Mouse (Mus musculus) E14TG2a.4 (cell line): Measurements from ENCODE around the gene Tmem229b.

Experiments used
- H3K27me3 ChIP-seq: 2 replicates; pipeline ENCODE4 v1.6.1; 2014; ENCODE audit warnings: low read length, control low read depth; ENCODE audit not compliant: insufficient read depth
- H3K36me3 ChIP-seq: 2 replicates; pipeline ENCODE4 v1.6.1; 2014; ENCODE audit warnings: low read length, control low read depth; ENCODE audit not compliant: insufficient read depth
- H3K4me1 ChIP-seq: replicated peaks from 2 replicates; pipeline ENCODE4 v1.6.1; 2014; ENCODE audit warnings: low read depth, low read length, control low read depth
- H3K4me3 ChIP-seq: replicated peaks from 2 replicates; pipeline ENCODE4 v1.5.1; 2014; ENCODE audit warnings: mild to moderate bottlenecking, low read length
- H3K9me3 ChIP-seq: 2 replicates; pipeline ENCODE4 v1.6.1; 2014; ENCODE audit warnings: low read length, control low read depth
- CTCF ChIP-seq: conservative IDR thresholded peaks from 2 replicates; pipeline ENCODE4 v1.5.1; 2014; ENCODE audit warnings: low read length
- NANOG ChIP-seq: IDR thresholded peaks from 2 replicates; pipeline ENCODE4 v1.6.1; 2014; ENCODE audit warnings: borderline replicate concordance, low read length, mixed read lengths
- POU5F1 ChIP-seq: IDR thresholded peaks from 2 replicates; pipeline ENCODE4 v1.6.1; 2014; ENCODE audit warnings: low read length, borderline replicate concordance

Gene Tmem229b

GRCm38 (mm10) chr12:78947661-78948060 is 59.8 kb downstream of the Tmem229b start:
- H3K36me3 ChIP-seq, result no peaks in the 10 kb centered on the region
- H3K4me3 ChIP-seq, result no peak overlapping the region
- peaks cover 6% of the 10 kb centered on the region; the same call in 1 of the 2 replicates for H3K27me3 ChIP-seq
- TF ChIP-seq CTCF, result no peak
- no peak for TF ChIP-seq POU5F1
- TF ChIP-seq NANOG, result no peak
- no peaks in the 10 kb centered on the region for H3K9me3 ChIP-seq
- no peaks in the 10 kb centered on the region for H3K4me1 ChIP-seq

GRCm38 (mm10) chr12:78947161-78947560 is 60.3 kb downstream of the Tmem229b start:
- H3K27me3 ChIP-seq, result peaks cover 6% of the 10 kb centered on the region; the same call in 1 of the 2 replicates
- TF ChIP-seq CTCF, result no peak
- TF ChIP-seq NANOG, result no peak
- no peak for TF ChIP-seq POU5F1

GRCm38 (mm10) chr12:78942931-78943330 is 64.5 kb downstream of the Tmem229b start:
- H3K4me3 ChIP-seq, result no peak overlapping the region
- H3K4me1 ChIP-seq, result peaks cover 3% of the 10 kb centered on the region; the same call in 1 of the 2 replicates
- no peaks in the 10 kb centered on the region for H3K9me3 ChIP-seq
- H3K36me3 ChIP-seq, result no peaks in the 10 kb centered on the region
- TF ChIP-seq NANOG, result no peak
- no peak for TF ChIP-seq CTCF
- no peak for TF ChIP-seq POU5F1
- H3K27me3 ChIP-seq, result peaks cover 11% of the 10 kb centered on the region; the same call in 1 of the 2 replicates

More at GRCm38 (mm10) chr12:78947161-78947560, 60.3 kb downstream of the Tmem229b start:
- Histone ChIP-seq H3K9me3 (no peaks in the 10 kb centered on the region), H3K4me1 (no peaks in the 10 kb centered on the region), H3K36me3 (no peaks in the 10 kb centered on the region), H3K4me3 (no peak overlapping the region)

DNA sequence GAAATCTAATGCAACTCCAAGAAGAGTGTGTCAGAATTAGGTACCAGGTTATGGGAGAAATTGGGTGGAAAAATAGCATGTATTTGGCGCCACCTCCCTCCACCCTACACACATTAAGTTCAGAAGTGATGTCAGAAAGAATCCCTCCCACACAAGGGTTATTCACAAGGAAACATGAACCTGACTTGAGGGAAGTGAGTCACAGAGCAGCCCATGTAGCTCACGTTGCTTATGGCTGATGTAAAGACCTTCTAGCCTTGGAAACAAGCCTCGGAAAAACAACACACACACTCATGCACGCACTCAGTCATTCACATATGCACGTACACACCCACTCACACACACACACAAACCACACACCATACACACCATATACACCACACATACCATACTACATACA is 67.3 kb downstream of the Tmem229b start:
- H3K4me1 ChIP-seq, result peaks cover 5% of the 10 kb centered on the region; the same call in 1 of the 2 replicates
- no peak overlapping the region for H3K4me3 ChIP-seq
- 0 out of 2 replicates have a peak, but pooled peaks cover 5% of the 10 kb centered on the region for H3K27me3 ChIP-seq
- H3K36me3 ChIP-seq, result no peaks in the 10 kb centered on the region
- no peak for TF ChIP-seq NANOG
- no peak for TF ChIP-seq CTCF
- TF ChIP-seq POU5F1, result no peak
- no peaks in the 10 kb centered on the region for H3K9me3 ChIP-seq

DNA sequence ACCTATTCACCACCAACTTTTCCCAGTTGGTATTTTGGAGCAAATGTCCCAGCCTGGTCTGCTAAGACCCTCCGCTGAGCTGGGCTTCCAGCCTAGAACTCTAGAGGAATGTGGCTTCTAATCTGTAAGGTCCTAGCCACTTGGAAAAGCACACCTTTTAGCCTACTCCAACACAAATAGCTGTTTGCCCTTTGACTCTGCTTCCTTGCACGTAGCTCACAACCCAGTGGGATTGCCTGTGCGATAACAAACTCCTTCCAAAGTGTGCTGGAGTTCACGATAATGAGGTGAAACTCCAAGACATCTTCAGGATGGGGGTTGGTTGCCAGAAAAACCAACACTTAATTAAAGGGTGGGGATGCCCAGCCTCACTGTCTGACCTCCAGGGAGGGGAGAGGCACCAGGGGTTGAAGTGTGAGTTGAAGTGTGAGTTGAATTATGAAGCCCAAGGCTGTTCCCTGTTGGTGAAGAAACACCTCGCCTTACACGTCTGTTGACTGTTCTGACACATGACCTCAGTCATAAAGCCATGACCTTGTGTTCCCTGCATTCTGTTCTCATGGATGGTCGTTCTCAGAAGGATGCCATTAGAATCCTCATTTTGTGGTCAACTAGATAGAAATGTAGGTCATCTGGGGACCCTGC is 67.9 kb downstream of the Tmem229b start:
- H3K9me3 ChIP-seq, result no peaks in the 10 kb centered on the region
- no peak overlapping the region for H3K4me3 ChIP-seq
- TF ChIP-seq CTCF (no peak), POU5F1 (no peak), NANOG (no peak)
- H3K4me1 ChIP-seq, result peaks cover 5% of the 10 kb centered on the region; the same call in 1 of the 2 replicates
- 0 out of 2 replicates have a peak, but pooled peaks cover 5% of the 10 kb centered on the region for H3K27me3 ChIP-seq
- H3K36me3 ChIP-seq, result no peaks in the 10 kb centered on the region

GRCm38 (mm10) chr12:78936494-78936893 is 70.9 kb downstream of the Tmem229b start:
- Histone ChIP-seq H3K36me3 (no peaks in the 10 kb centered on the region), H3K4me3 (no peak overlapping the region), H3K9me3 (no peaks in the 10 kb centered on the region), H3K27me3 (peaks cover 9% of the 10 kb centered on the region; the same call in 1 of the 2 replicates), H3K4me1 (peaks cover 5% of the 10 kb centered on the region; the same call in 1 of the 2 replicates)
- TF ChIP-seq CTCF, result no peak
- TF ChIP-seq POU5F1, result no peak
- no peak for TF ChIP-seq NANOG

- no peak for TF ChIP-seq POU5F1
- TF ChIP-seq NANOG, result no peak
- no peak for TF ChIP-seq CTCF
- Histone ChIP-seq H3K4me1 (no peaks in the 10 kb centered on the region), H3K36me3 (no peaks in the 10 kb centered on the region), H3K9me3 (no peaks in the 10 kb centered on the region), H3K27me3 (peaks cover 4% of the 10 kb centered on the region; the same call in 1 of the 2 replicates), H3K4me3 (no peak overlapping the region)
These were observed 77.5 kb downstream of the Tmem229b start for GRCm38 (mm10) chr12:78929900-78930299.

DNA sequence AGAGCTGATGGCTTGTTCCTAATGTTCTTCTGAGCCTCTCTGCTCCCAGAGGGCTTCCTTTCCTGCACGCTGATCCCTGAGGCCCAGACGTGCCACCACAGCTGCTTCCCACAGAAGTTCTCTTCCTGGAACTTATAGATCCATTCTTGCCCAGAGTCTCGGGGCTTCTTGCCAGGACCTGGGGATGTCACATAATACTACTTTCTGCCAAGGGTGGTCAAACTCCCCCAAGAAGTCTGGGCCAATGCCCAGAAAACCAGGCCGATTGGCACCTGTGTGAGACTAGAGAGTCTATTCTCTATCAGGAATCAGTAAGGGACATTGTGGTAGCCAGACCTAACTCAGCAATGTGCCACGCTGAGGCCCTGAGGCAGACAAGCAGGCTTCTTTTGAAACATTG is 80.1 kb downstream of the Tmem229b start:
- H3K36me3 ChIP-seq, result no peaks in the 10 kb centered on the region
- H3K9me3 ChIP-seq, result no peaks in the 10 kb centered on the region
- H3K4me1 ChIP-seq, result no peaks in the 10 kb centered on the region
- TF ChIP-seq POU5F1 (no peak), CTCF (no peak), NANOG (no peak)
- no peak overlapping the region for H3K4me3 ChIP-seq
- H3K27me3 ChIP-seq, result 0 out of 2 replicates have a peak, but pooled peaks cover under 1% of the 10 kb centered on the region
